Mouse (Mus musculus) liver, postnatal 0 days (tissue): ENCODE data around the gene Tmem116.

Source experiments
- CTCF ChIP-seq: sonication (generic); IDR thresholded peaks from 2 replicates; pipeline ENCODE4 v1.5.1; 2016; ENCODE audit warnings: antibody characterized with exemption, low read depth
- EP300 ChIP-seq: IDR thresholded peaks from 2 replicates; pipeline ENCODE4 v1.6.1; 2016; ENCODE audit warnings: antibody characterized with exemption, low read depth, mild to moderate bottlenecking

- TF ChIP-seq CTCF, result peak; percentile 65
- no peak for TF ChIP-seq EP300
Measured at GRCm38 (mm10) chr5:121443548-121443947, 8.1 kb upstream of the Tmem116 start.
